Mouse (Mus musculus) lung, adult 18-20 months (tissue): ENCODE results near the gene Far1.
A peak's percentile ranks its signal among the peaks of the same experiment; 100 is the strongest.

Source experiments
- DNase-seq, 2 experiments: peaks; one replicate each; pipeline ENCODE4 v3.0.0; 2022; ENCODE audit warnings: mixed read lengths in 2 of 2

The Far1 gene

GRCm38 (mm10) chr7:113513286-113513962, at the start of gene Far1:
TSS of gene Far1 (plus strand) at chr7:113513834.
- peak; percentile 98 to 99 for DNase-seq

GRCm38 (mm10) chr7:113468345-113468744, 45.3 kb upstream of the Far1 start:
- DNase-seq, result no peak

GRCm38 (mm10) chr7:113470671-113471070, 43.0 kb upstream of the Far1 start:
- no peak for DNase-seq

- DNase-seq, result no peak
These were observed 42.0 kb upstream of the Far1 start for GRCm38 (mm10) chr7:113471653-113472052.

GRCm38 (mm10) chr7:113495792-113496191, 17.8 kb upstream of the Far1 start:
- no peak for DNase-seq

GRCm38 (mm10) chr7:113498413-113498812, 15.2 kb upstream of the Far1 start:
- DNase-seq, result peak; percentile 15 to 21

GRCm38 (mm10) chr7:113499821-113500220, 13.8 kb upstream of the Far1 start:
- no peak for DNase-seq

GRCm38 (mm10) chr7:113502453-113502852, 11.2 kb upstream of the Far1 start:
- peak in 1 of 2 experiments; percentile 22 for DNase-seq

GRCm38 (mm10) chr7:113505047-113505446, 8.6 kb upstream of the Far1 start:
- DNase-seq, result no peak

- DNase-seq, result no peak
These were observed 8.1 kb upstream of the Far1 start for GRCm38 (mm10) chr7:113505516-113506045.

- DNase-seq, result no peak
These were observed 5.8 kb upstream of the Far1 start for GRCm38 (mm10) chr7:113507846-113508245.

- DNase-seq, result no peak
These were observed 2.2 kb upstream of the Far1 start for GRCm38 (mm10) chr7:113511396-113511795.

- no peak for DNase-seq
These were observed 928 bp upstream of the Far1 start for GRCm38 (mm10) chr7:113512527-113513285.

- DNase-seq, result peak; percentile 30 to 44
These were observed 472 bp downstream of the Far1 start for GRCm38 (mm10) chr7:113513963-113514649.

GRCm38 (mm10) chr7:113515831-113516230, 2.2 kb downstream of the Far1 start:
- DNase-seq, result no peak

- DNase-seq, result no peak
These were observed 4.8 kb downstream of the Far1 start for GRCm38 (mm10) chr7:113518419-113518818.

- DNase-seq, result no peak
These were observed 5.3 kb downstream of the Far1 start for GRCm38 (mm10) chr7:113518961-113519360.

GRCm38 (mm10) chr7:113543158-113543557, 29.5 kb downstream of the Far1 start:
- DNase-seq, result no peak

- DNase-seq, result no peak
These were observed 38.3 kb downstream of the Far1 start for GRCm38 (mm10) chr7:113551742-113552463.

GRCm38 (mm10) chr7:113552508-113552907, 38.9 kb downstream of the Far1 start:
- no peak for DNase-seq

- DNase-seq, result no peak
These were observed 42.5 kb downstream of the Far1 start for GRCm38 (mm10) chr7:113556138-113556537.

GRCm38 (mm10) chr7:113566892-113567291, 53.3 kb downstream of the Far1 start:
- no peak for DNase-seq

GRCm38 (mm10) chr7:113571121-113571520, 57.5 kb downstream of the Far1 start:
- DNase-seq, result no peak
